In the genomic region with DNA sequence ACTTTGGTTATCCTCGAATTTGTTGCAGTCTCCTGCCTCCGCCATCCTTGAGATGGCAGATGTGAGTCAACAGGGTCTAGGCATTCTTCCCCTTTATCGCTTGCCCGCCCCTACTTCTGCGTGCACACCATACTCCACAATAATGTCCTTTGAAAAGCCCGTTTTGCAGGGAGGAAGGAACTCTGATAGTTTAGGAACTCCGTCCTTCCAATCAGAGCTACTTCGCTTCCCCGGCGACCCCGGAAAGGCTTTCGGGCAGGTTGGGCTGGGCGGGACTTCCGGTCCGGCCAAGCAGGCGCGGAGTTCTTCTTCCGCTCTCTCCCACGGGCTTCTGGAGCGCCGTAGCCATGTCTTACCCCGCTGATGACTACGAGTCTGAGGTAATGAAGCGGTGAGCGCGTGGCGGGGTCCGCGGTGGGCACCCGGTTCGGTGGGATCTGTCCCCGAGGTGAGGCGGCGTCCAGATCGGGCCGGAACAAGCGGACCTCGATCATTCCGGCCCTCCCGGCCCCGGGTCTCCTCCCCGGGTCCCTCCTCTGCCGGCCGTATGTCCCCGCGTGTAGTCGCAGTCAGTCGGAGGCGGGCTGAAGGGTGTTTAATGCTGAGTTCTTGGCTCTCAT, we compare ENCODE assay signal across 7 mouse cellular contexts. TPM values are rescaled to one million over a fixed set of nuclear protein-coding genes. Genes with fewer than 3 reads are reported as not detected.
DNase-seq lines count a peak whose midpoint lies in the region; ATAC-seq and TF ChIP-seq lines count a peak whose summit lies in the region.

Gene Eif3l (plus strand): TSS at position 267 of the 620 bp plus-strand sequence.

- H3K27me3 ChIP-seq in intestine, postnatal 0 days (replicated peaks; ENCODE audit: control insufficient read depth, insufficient read depth, low read length) = no peaks in the 10 kb centered on the region
- H3K27me3 ChIP-seq in limb, embryonic 11.5 days (ENCODE audit: control insufficient read depth, insufficient read depth, low read length) = no peaks in the 10 kb centered on the region
- H3K27me3 ChIP-seq in midbrain, embryonic 14.5 days (ENCODE audit: control insufficient read depth, insufficient read depth, low read length) = no peaks in the 10 kb centered on the region

- H3K9ac ChIP-seq in intestine, postnatal 0 days (ENCODE audit: low read depth, low read length) = peak within 1 kb of the TSS; percentile 75
- peak within 1 kb of the TSS; percentile 83 for H3K9ac ChIP-seq in limb, embryonic 11.5 days (ENCODE audit: low read length)
- peak within 1 kb of the TSS; percentile 64 for H3K9ac ChIP-seq in midbrain, embryonic 14.5 days (replicated peaks; ENCODE audit: low read length)

- peak; percentile 94 for DNase-seq in adrenal gland, postnatal 10 days
- peak; percentile 90 for DNase-seq in embryo, embryonic 9.5 days (ENCODE audit: extremely low spot score)
- DNase-seq in gonadal fat pad, adult 2 months (ENCODE audit: low read depth) = no peak
- DNase-seq in limb, embryonic 11.5 days (ENCODE audit: low spot score) = peak; percentile 92
- peak; percentile 95 for DNase-seq in midbrain, embryonic 14.5 days
- peak; percentile 74 to 78 for DNase-seq in spleen, adult 18-20 months

- under 1% methylated on average over 49 of the region's 49 CpGs for WGBS in intestine, postnatal 0 days
- WGBS in limb, embryonic 11.5 days = under 1% methylated on average over 49 of the region's 49 CpGs
- WGBS in midbrain, embryonic 14.5 days = under 1% methylated on average over 49 of the region's 49 CpGs

- H3K27ac ChIP-seq in intestine, postnatal 0 days (ENCODE audit: low read depth, low read length) = peak within 1 kb of the TSS; percentile 22
- H3K27ac ChIP-seq in limb, embryonic 11.5 days (replicated peaks; ENCODE audit: low read depth, low read length) = peak within 1 kb of the TSS; percentile 86
- H3K27ac ChIP-seq in midbrain, embryonic 14.5 days (replicated peaks; ENCODE audit: low read depth, low read length) = peak within 1 kb of the TSS; percentile 71

- H3K4me2 ChIP-seq in intestine, postnatal 0 days (replicated peaks; ENCODE audit: low read depth) = peak within 1 kb of the TSS; percentile 72
- peak within 1 kb of the TSS; percentile 88 for H3K4me2 ChIP-seq in limb, embryonic 11.5 days (ENCODE audit: low read depth, severe bottlenecking)
- peak within 1 kb of the TSS; percentile 70 for H3K4me2 ChIP-seq in midbrain, embryonic 14.5 days (ENCODE audit: low read length)

- H3K4me3 ChIP-seq in intestine, postnatal 0 days (ENCODE audit: low read depth, low read length) = peak within 1 kb of the TSS; percentile 75
- H3K4me3 ChIP-seq in limb, embryonic 11.5 days (ENCODE audit: low read depth, low read length) = peak within 1 kb of the TSS; percentile 96
- peak within 1 kb of the TSS; percentile 59 for H3K4me3 ChIP-seq in midbrain, embryonic 14.5 days (replicated peaks; ENCODE audit: low read depth, low read length)

- peak; percentile 44 for TF ChIP-seq CTCF in intestine, postnatal 0 days (IDR thresholded peaks at IDR 0.05; ENCODE audit: low read depth)

- no peaks in the 10 kb centered on the region for H3K9me3 ChIP-seq in intestine, postnatal 0 days (ENCODE audit: control insufficient read depth)
- no peaks in the 10 kb centered on the region for H3K9me3 ChIP-seq in limb, embryonic 11.5 days (ENCODE audit: control insufficient read depth, low read length)
- no peaks in the 10 kb centered on the region for H3K9me3 ChIP-seq in midbrain, embryonic 14.5 days (ENCODE audit: control insufficient read depth, low read length)

- ATAC-seq in intestine, postnatal 0 days = peak; percentile 48
- ATAC-seq in limb, embryonic 11.5 days (ENCODE audit: insufficient number of reproducible peaks, low FRiP score, low TSS enrichment, low read depth) = peak; percentile 66
- peak; percentile 74; the same call in 1 of the 2 replicates for ATAC-seq in midbrain, embryonic 14.5 days (ENCODE audit: low FRiP score, low TSS enrichment)

- 0 out of 2 replicates have a peak, but pooled peaks cover 5% of the 10 kb centered on the region for H3K4me1 ChIP-seq in intestine, postnatal 0 days (replicated peaks; ENCODE audit: control insufficient read depth, insufficient read depth, low read length)
- H3K4me1 ChIP-seq in limb, embryonic 11.5 days (ENCODE audit: control insufficient read depth, insufficient read depth, low read length) = peaks cover 5% of the 10 kb centered on the region; the same call in 1 of the 2 replicates
- H3K4me1 ChIP-seq in midbrain, embryonic 14.5 days (ENCODE audit: control insufficient read depth, insufficient read depth, low read length) = peaks cover 12% of the 10 kb centered on the region

- H3K36me3 ChIP-seq in intestine, postnatal 0 days (ENCODE audit: control insufficient read depth, insufficient read depth) = peaks cover 32% of the 10 kb centered on the region
- H3K36me3 ChIP-seq in limb, embryonic 11.5 days (ENCODE audit: control insufficient read depth, insufficient read depth, low read length) = peaks cover 17% of the 10 kb centered on the region
- peaks cover 37% of the 10 kb centered on the region for H3K36me3 ChIP-seq in midbrain, embryonic 14.5 days (ENCODE audit: control insufficient read depth, insufficient read depth, low read length)

RNA-seq across cellular contexts. Expression of gene Eif3l, which starts in this region (rescaled TPM):
- 100 to 1,000 TPM; 172 to 182 TPM for total RNA-seq in adrenal gland, postnatal 10 days (2021)
- polyA plus RNA-seq in gonadal fat pad, adult 2 months (2012; rRNA removed) = 176 and 195 TPM in 2 replicates
- polyA plus RNA-seq in intestine, postnatal 0 days (2015; fragmentation: Nextera tagmentation; extraction: Ambion mirVana) = 97.0 and 100 TPM in 2 replicates
- 275 and 280 TPM in 2 replicates for polyA plus RNA-seq in limb, embryonic 11.5 days (2014; fragmentation: Nextera tagmentation; extraction: Ambion mirVana)
- polyA plus RNA-seq in midbrain, embryonic 14.5 days (2014; fragmentation: Nextera tagmentation; extraction: Ambion mirVana) = 141 and 182 TPM in 2 replicates

Comparison
In these comparisons a context has a peak if more than half of its experiments do, and no peak if none do; other contexts are left out.
1. H3K27ac ChIP-seq: peak in every context shown above with its lines; median percentile 86 in limb, embryonic 11.5 days; 71 in midbrain, embryonic 14.5 days; 22 in intestine, postnatal 0 days.